Mouse (Mus musculus): ENCODE results near the gene Spata17. TPM values are rescaled to one million over a fixed set of nuclear protein-coding genes. Genes with fewer than 3 reads are reported as not detected.

Spata17 gene
- polyA plus RNA-seq, 2 experiments, result 0.10 to 0.12 TPM

DNA sequence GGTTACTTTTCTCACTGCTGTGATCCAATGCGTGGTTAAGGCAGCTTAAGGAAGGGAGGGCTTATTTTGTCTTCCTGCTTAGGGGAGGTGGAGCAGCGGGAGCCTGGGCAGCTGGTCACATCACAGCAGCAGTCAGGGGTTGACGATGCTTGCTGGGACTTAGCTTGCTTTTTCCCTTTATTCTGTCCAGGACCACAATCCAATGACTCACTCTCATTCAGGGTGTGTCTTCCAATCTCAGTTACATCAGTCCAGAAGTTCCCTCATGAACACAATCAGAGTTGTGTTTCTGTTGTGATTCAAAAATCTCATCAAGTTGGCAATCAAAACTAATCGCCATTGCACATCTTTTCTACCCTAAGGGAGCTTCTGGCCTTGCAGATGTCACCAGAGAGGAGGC, 199.1 kb downstream of the Spata17 start:
- DNase-seq (ENCODE audit: low read depth in 3 of 3, low spot score in 3 of 3) (no peak), ATAC-seq (ENCODE audit: insufficient read depth) (no peak)
- Histone ChIP-seq H3K36me3 (replicated peaks; ENCODE audit: control insufficient read depth, insufficient read depth, low read depth) (no peaks in the 10 kb centered on the region), H3K27ac (no peak overlapping the region), H3K4me1 (replicated peaks; ENCODE audit: control insufficient read depth in 2 of 2, insufficient read depth in 2 of 2, low read length in 1 of 2) (no peaks in the 10 kb centered on the region), H3K4me3 (ENCODE audit: insufficient read depth in 1 of 2, low read depth in 2 of 2, low read length in 2 of 2) (no peak overlapping the region), H3K9ac (replicated peaks) (no peak overlapping the region), H3K4me2 (ENCODE audit: low read depth) (no peak overlapping the region), H3K27me3 (ENCODE audit: control insufficient read depth, insufficient read depth, low read length) (no peaks in the 10 kb centered on the region), H3K9me3 (ENCODE audit: control insufficient read depth, low read length) (no peaks in the 10 kb centered on the region)
- TF ChIP-seq CTCF (IDR thresholded peaks at IDR 0.05; ENCODE audit: low read depth) (no peak), EP300 (IDR thresholded peaks at IDR 0.05; ENCODE audit: low read depth) (no peak)
- 22% methylated on average over 4 of the region's 4 CpGs for WGBS (ENCODE audit: insufficient replicate concordance)

- no peaks in the 10 kb centered on the region for H3K27me3 ChIP-seq (ENCODE audit: control insufficient read depth, insufficient read depth, low read length)
- no peak overlapping the region for H3K4me2 ChIP-seq (ENCODE audit: low read depth)
- no peak for ATAC-seq (ENCODE audit: insufficient read depth)
- no peaks in the 10 kb centered on the region for H3K9me3 ChIP-seq (ENCODE audit: control insufficient read depth, low read length)
- H3K27ac ChIP-seq, result no peak overlapping the region
- no peak for DNase-seq (ENCODE audit: low read depth in 3 of 3, low spot score in 3 of 3)
- no peaks in the 10 kb centered on the region for H3K4me1 ChIP-seq (replicated peaks; ENCODE audit: control insufficient read depth in 2 of 2, insufficient read depth in 2 of 2, low read length in 1 of 2)
- no peak overlapping the region for H3K9ac ChIP-seq (replicated peaks)
- WGBS (ENCODE audit: insufficient replicate concordance), result 34% methylated on average over 1 of the region's 1 CpGs
- no peak overlapping the region for H3K4me3 ChIP-seq (ENCODE audit: insufficient read depth in 1 of 2, low read depth in 2 of 2, low read length in 2 of 2)
- no peaks in the 10 kb centered on the region for H3K36me3 ChIP-seq (replicated peaks; ENCODE audit: control insufficient read depth, insufficient read depth, low read depth)
- TF ChIP-seq CTCF (IDR thresholded peaks at IDR 0.05; ENCODE audit: low read depth) (no peak), EP300 (IDR thresholded peaks at IDR 0.05; ENCODE audit: low read depth) (no peak)
Observed at GRCm38 (mm10) chr1:187015673-187016072, 199.6 kb downstream of the Spata17 start.

DNA sequence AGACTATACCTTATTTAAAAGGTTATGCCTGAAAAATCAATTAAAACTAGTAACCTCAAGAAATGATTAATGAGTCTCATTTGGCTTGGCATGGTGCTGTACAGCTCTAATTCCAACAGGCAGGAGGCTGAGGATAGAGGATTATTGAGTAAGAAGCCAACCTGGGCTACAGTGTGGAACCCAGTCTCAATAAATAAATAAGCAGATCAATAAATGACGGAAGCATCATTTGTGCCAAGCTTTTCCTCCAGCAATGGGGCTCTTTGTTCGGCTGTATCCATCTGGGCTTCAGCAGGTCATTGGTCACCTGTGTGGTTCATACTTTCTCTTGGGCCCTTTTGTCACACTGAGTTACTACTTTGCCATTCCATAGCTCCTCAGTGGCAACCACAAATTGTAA, 201.1 kb downstream of the Spata17 start:
- DNase-seq (ENCODE audit: low read depth in 3 of 3, low spot score in 3 of 3) (no peak), ATAC-seq (ENCODE audit: insufficient read depth) (no peak)
- Histone ChIP-seq H3K4me2 (ENCODE audit: low read depth) (no peak overlapping the region), H3K27ac (no peak overlapping the region), H3K9me3 (ENCODE audit: control insufficient read depth, low read length) (no peaks in the 10 kb centered on the region), H3K4me3 (ENCODE audit: insufficient read depth in 1 of 2, low read depth in 2 of 2, low read length in 2 of 2) (no peak overlapping the region), H3K27me3 (ENCODE audit: control insufficient read depth, insufficient read depth, low read length) (no peaks in the 10 kb centered on the region), H3K4me1 (replicated peaks; ENCODE audit: control insufficient read depth in 2 of 2, insufficient read depth in 2 of 2, low read length in 1 of 2) (no peaks in the 10 kb centered on the region), H3K9ac (replicated peaks) (no peak overlapping the region), H3K36me3 (replicated peaks; ENCODE audit: control insufficient read depth, insufficient read depth, low read depth) (no peaks in the 10 kb centered on the region)
- no peak for TF ChIP-seq EP300 (IDR thresholded peaks at IDR 0.05; ENCODE audit: low read depth)
- TF ChIP-seq CTCF (IDR thresholded peaks at IDR 0.05; ENCODE audit: low read depth), result no peak
- 53% methylated on average over 2 of the region's 2 CpGs for WGBS (ENCODE audit: insufficient replicate concordance)

- Histone ChIP-seq H3K4me3 (ENCODE audit: insufficient read depth in 1 of 2, low read depth in 2 of 2, low read length in 2 of 2) (no peak overlapping the region), H3K4me2 (ENCODE audit: low read depth) (no peak overlapping the region), H3K27ac (no peak overlapping the region), H3K36me3 (replicated peaks; ENCODE audit: control insufficient read depth, insufficient read depth, low read depth) (no peaks in the 10 kb centered on the region), H3K27me3 (ENCODE audit: control insufficient read depth, insufficient read depth, low read length) (no peaks in the 10 kb centered on the region), H3K4me1 (replicated peaks; ENCODE audit: control insufficient read depth in 2 of 2, insufficient read depth in 2 of 2, low read length in 1 of 2) (no peaks in the 10 kb centered on the region), H3K9ac (replicated peaks) (no peak overlapping the region), H3K9me3 (ENCODE audit: control insufficient read depth, low read length) (no peaks in the 10 kb centered on the region)
- 72% methylated on average over 4 of the region's 4 CpGs for WGBS (ENCODE audit: insufficient replicate concordance)
- ATAC-seq (ENCODE audit: insufficient read depth) (no peak), DNase-seq (ENCODE audit: low read depth in 3 of 3, low spot score in 3 of 3) (no peak)
- TF ChIP-seq EP300 (IDR thresholded peaks at IDR 0.05; ENCODE audit: low read depth) (no peak), CTCF (IDR thresholded peaks at IDR 0.05; ENCODE audit: low read depth) (no peak)
Observed at GRCm38 (mm10) chr1:187011601-187012000, 203.7 kb downstream of the Spata17 start.

- no peak for DNase-seq (ENCODE audit: low read depth in 3 of 3, low spot score in 3 of 3)
- no peak overlapping the region for H3K4me3 ChIP-seq (ENCODE audit: insufficient read depth in 1 of 2, low read depth in 2 of 2, low read length in 2 of 2)
- H3K36me3 ChIP-seq (replicated peaks; ENCODE audit: control insufficient read depth, insufficient read depth, low read depth), result no peaks in the 10 kb centered on the region
- no peak overlapping the region for H3K4me2 ChIP-seq (ENCODE audit: low read depth)
- ATAC-seq (ENCODE audit: insufficient read depth), result no peak
- 76% methylated on average over 11 of the region's 11 CpGs for WGBS (ENCODE audit: insufficient replicate concordance)
- no peak overlapping the region for H3K27ac ChIP-seq
- no peak for TF ChIP-seq CTCF (IDR thresholded peaks at IDR 0.05; ENCODE audit: low read depth)
- H3K27me3 ChIP-seq (ENCODE audit: control insufficient read depth, insufficient read depth, low read length), result no peaks in the 10 kb centered on the region
- H3K9me3 ChIP-seq (ENCODE audit: control insufficient read depth, low read length), result no peaks in the 10 kb centered on the region
- H3K4me1 ChIP-seq (replicated peaks; ENCODE audit: control insufficient read depth in 2 of 2, insufficient read depth in 2 of 2, low read length in 1 of 2), result no peaks in the 10 kb centered on the region
- H3K9ac ChIP-seq (replicated peaks), result no peak overlapping the region
Observed at GRCm38 (mm10) chr1:187010071-187010470, 205.2 kb downstream of the Spata17 start.

Data from liver, embryonic 14.5 days (tissue).